Mouse (Mus musculus) brain, embryonic 14.5 days (tissue): ENCODE results near the gene Pask. TPM values are rescaled to one million over a fixed set of nuclear protein-coding genes. Genes with fewer than 3 reads are reported as not detected.
"Not testable (repeated sequence)": the region's sequence is repeated elsewhere in the genome, so short reads cannot be mapped to it uniquely, and the experiment has no call there.

Experiments used
- DNase-seq: peaks from one replicate; pipeline ENCODE4 v3.0.0-alpha.2; 2011; ENCODE audit warnings: low read depth
- CTCF ChIP-seq: fragments of 200-500 bp; IDR thresholded peaks from 2 replicates; pipeline ENCODE4 v1.5.1; 2012; ENCODE audit warnings: inconsistent platforms, mild to moderate bottlenecking, moderate library complexity, borderline replicate concordance; ENCODE audit not compliant: insufficient read depth, insufficient read length; ENCODE audit errors: extremely low read depth
- POLR2A ChIP-seq: fragments of 200-500 bp; IDR thresholded peaks from 2 replicates; pipeline ENCODE4 v1.6.1; 2012; ENCODE audit warnings: mild to moderate bottlenecking, inconsistent platforms, borderline replicate concordance; ENCODE audit not compliant: poor library complexity, insufficient read depth, insufficient read length, severe bottlenecking; ENCODE audit errors: extremely low read depth
- polyA plus RNA-seq: library from polyadenylated mRNA; depleted of rRNA; stranded (reverse); fragments of >200 nt; gene quantifications from 2 replicates; pipeline ENCODE4 v1.2.3, GENCODE M21; 2012

Pask gene
- polyA plus RNA-seq, 1 experiment, result 11.9 TPM

- TF ChIP-seq POLR2A (no peak), CTCF (no peak)
- DNase-seq, result no peak
These were observed 8.7 kb downstream of the Pask start for GRCm38 (mm10) chr1:93334621-93335020.

- DNase-seq, result no peak
- no peak for TF ChIP-seq POLR2A
- TF ChIP-seq CTCF, result no peak
These were observed 16.8 kb downstream of the Pask start for GRCm38 (mm10) chr1:93326446-93326845.

DNA sequence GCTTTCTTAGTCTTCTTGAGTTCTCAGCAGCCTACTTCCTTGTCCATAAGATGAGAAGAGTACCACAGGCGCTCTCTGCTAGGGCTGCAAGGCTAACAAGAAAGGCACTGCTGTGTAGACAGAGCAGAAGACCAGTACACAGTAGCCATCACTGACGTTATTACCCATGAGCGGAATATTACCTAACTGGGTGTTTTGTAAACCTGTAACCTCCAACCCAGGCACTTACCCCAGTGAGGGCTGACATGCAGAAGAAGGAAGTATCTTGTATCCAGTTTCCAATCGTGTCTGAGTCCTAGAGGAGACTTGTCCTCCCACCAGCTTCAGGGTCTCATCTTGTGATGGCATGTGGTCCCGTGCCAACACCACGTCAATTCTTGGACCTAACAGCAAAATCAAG is 19.3 kb downstream of the Pask start:
- no peak for DNase-seq
- TF ChIP-seq CTCF, result no peak

- TF ChIP-seq POLR2A, result peak; percentile 12; the same call in 1 of the 2 replicates
- TF ChIP-seq CTCF, result no peak
- peak; percentile 94 for DNase-seq
These were observed 37.5 kb downstream of the Pask start, which contains the start of gene Mterf4 for GRCm38 (mm10) chr1:93305581-93306337. Gene Mterf4, minus strand, starts transcription at chr1:93305915.

DNA sequence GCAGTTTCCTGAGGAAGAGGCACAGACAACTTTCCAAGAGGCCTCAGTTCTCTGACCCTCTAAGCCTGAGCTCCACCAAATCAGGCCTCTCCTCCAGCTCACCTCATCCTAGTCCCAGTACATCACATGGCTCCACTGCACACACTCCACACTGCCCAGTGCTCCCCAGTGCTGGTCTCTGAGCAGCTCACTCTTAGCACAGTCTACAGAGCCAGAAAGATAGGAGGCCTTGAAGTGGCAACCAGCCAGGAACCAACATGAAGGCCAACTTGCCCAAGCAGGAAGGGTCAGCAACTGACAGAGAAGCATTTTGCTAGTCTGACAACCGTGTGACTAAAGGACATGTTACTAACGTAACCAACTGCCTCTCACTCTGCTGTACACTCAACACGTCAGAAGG is 42.7 kb downstream of the Pask start:
- no peak for DNase-seq
- TF ChIP-seq POLR2A (no peak), CTCF (no peak)

GRCm38 (mm10) chr1:93299791-93300190 is 43.5 kb downstream of the Pask start:
- DNase-seq, result no peak

DNA sequence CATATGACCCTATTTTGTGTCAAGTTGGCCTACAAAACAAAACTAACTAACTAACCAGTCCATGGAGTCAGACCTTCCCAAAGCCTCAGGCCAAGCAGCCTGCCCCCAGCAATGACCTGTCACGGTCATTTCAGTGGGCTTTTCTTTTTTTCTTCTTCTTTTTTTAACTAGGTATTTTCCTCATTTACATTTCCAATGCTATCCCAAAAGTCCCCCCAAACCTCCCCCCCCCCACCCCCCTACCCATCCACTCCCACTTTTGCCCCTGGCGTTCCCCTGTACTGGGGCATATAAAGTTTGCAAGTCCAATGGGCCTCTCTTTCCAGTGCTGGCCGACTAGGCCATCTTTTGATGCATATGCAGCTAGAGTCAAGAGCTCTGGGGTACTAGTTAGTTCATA is 48.8 kb downstream of the Pask start:
- DNase-seq, result not testable (repeated sequence)

More at GRCm38 (mm10) chr1:93299791-93300190, 43.5 kb downstream of the Pask start:
- no peak for TF ChIP-seq POLR2A
- TF ChIP-seq CTCF, result no peak

GRCm38 (mm10) chr1:93292006-93292405 is 51.3 kb downstream of the Pask start:
- no peak for TF ChIP-seq POLR2A
- TF ChIP-seq CTCF, result no peak
- no peak for DNase-seq

DNA sequence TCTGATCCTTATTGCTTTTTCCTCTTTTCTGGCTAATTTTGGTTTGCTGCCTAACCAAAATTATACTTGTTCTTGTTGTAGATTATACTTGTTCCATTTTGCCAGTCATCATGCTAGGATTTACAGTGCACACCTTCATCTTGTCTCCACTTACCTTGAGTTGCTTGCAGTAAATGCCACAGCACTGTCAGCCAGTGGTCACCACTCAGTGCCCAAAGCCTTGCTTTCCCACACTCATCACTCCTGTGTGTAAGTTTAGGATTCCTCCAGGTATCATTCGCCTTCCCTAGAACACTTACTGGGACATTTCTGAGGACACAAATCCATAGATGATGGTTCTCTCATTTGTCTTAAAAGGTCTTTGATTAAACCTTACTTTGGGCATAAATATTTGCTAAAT is 51.7 kb downstream of the Pask start:
- DNase-seq, result no peak
- TF ChIP-seq CTCF (no peak), POLR2A (no peak)

GRCm38 (mm10) chr1:93290956-93291355 is 52.3 kb downstream of the Pask start:
- DNase-seq, result no peak
- TF ChIP-seq CTCF, result no peak
- TF ChIP-seq POLR2A, result no peak

DNA sequence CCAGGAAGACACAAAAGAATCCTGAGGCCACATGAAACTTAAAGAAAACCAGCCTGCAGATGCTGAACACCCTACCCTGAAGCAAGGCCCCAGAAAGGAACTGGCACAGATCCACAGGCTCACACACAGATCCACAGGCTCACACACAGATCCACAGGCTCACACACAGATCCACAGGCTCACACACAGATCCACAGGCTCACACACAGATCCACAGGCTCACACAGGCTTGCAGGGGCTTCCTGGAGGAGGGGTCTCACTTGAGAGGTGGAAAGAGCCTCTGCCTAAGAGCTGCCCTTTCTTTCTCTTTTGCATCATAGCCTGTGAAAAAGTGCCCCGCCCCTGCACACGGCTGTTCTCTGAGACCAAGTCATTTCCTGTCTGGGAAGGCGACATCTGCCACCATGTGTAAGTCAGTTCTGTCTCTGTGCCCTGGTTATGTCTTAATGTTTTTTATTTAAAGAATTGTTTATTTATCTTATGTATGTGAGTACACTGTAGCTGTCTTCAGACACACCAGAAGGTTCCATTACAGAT is 53.5 kb downstream of the Pask start:
- DNase-seq, result no peak
- TF ChIP-seq CTCF (no peak), POLR2A (no peak)

DNA sequence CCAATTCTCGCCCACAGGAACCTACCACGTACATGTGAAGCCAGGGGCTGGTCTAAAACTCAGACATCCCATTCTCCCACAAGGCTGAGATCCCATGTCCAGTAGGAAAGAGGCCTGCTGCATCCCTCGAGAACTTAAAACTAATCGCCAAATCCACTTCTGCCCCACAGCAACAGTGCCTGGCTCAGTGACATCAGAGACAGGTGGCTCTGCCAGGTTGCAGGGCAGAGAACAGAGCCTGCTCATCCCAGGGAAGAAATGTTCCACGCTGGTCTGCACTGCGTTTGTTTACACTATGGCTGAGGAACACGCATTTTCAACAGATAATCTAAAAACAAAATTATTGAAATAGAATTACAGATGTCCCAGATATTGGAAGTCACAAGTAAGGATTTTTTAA is 66.2 kb downstream of the Pask start:
- TF ChIP-seq CTCF (no peak), POLR2A (no peak)
- DNase-seq, result no peak
